Mouse (Mus musculus): ENCODE results near the gene Apaf1. TPM values are rescaled to one million over a fixed set of nuclear protein-coding genes. Genes with fewer than 3 reads are reported as not detected.

Gene Apaf1
- total RNA-seq, 2 experiments from 2014 or later: 1.7 to 2.2 TPM

- no peak for DNase-seq (ENCODE audit: low spot score)
These were observed 99.5 kb downstream of the Apaf1 start for GRCm38 (mm10) chr10:90983046-90983445.

- DNase-seq (ENCODE audit: low spot score): no peak
These were observed 100.8 kb downstream of the Apaf1 start for GRCm38 (mm10) chr10:90981811-90982210.

- DNase-seq (ENCODE audit: low spot score): no peak
These were observed 108.1 kb downstream of the Apaf1 start for GRCm38 (mm10) chr10:90974491-90974890.

- DNase-seq (ENCODE audit: low spot score): no peak
These were observed 108.5 kb downstream of the Apaf1 start for GRCm38 (mm10) chr10:90974084-90974483.

- no peak for DNase-seq (ENCODE audit: low spot score)
These were observed 112.0 kb downstream of the Apaf1 start for GRCm38 (mm10) chr10:90970560-90970959.

- peak; percentile 15 for DNase-seq (ENCODE audit: low spot score)
These were observed 113.0 kb downstream of the Apaf1 start for GRCm38 (mm10) chr10:90969355-90970174.

- DNase-seq (ENCODE audit: low spot score): no peak
These were observed 114.3 kb downstream of the Apaf1 start for GRCm38 (mm10) chr10:90968247-90968646.

- no peak for DNase-seq (ENCODE audit: low spot score)
These were observed 115.7 kb downstream of the Apaf1 start for GRCm38 (mm10) chr10:90966821-90967220.

- no peak for DNase-seq (ENCODE audit: low spot score)
These were observed 116.8 kb downstream of the Apaf1 start for GRCm38 (mm10) chr10:90965671-90966315.

- DNase-seq (ENCODE audit: low spot score): no peak
These were observed 118.1 kb downstream of the Apaf1 start for GRCm38 (mm10) chr10:90964511-90964910.

GRCm38 (mm10) chr10:90960374-90960773, 122.2 kb downstream of the Apaf1 start:
- DNase-seq (ENCODE audit: low spot score): no peak

- peak; percentile 15 for DNase-seq (ENCODE audit: low spot score)
These were observed 128.7 kb downstream of the Apaf1 start for GRCm38 (mm10) chr10:90953821-90954220.

- DNase-seq (ENCODE audit: low spot score): peak; percentile 17
These were observed 129.4 kb downstream of the Apaf1 start for GRCm38 (mm10) chr10:90953103-90953709.

GRCm38 (mm10) chr10:90947608-90948373, 134.8 kb downstream of the Apaf1 start:
- no peak for DNase-seq (ENCODE audit: low spot score)

GRCm38 (mm10) chr10:90947043-90947442, 135.5 kb downstream of the Apaf1 start:
- DNase-seq (ENCODE audit: low spot score): no peak

GRCm38 (mm10) chr10:90942001-90942700, 140.4 kb downstream of the Apaf1 start:
- DNase-seq (ENCODE audit: low spot score): peak; percentile 63

GRCm38 (mm10) chr10:90940521-90941520, 141.7 kb downstream of the Apaf1 start:
- DNase-seq (ENCODE audit: low spot score): peak; percentile 54

Data from gastrocnemius, adult 18-20 months (tissue).